Mouse (Mus musculus) urinary bladder, adult 18-20 months (tissue): ENCODE results near the gene Tecpr2.

Experiments used
- DNase-seq, 2 experiments: peaks; one replicate each; pipeline ENCODE4 v3.0.0; 2022; ENCODE audit warnings: low spot score in 2 of 2, mixed read lengths in 2 of 2

Gene Tecpr2

DNA sequence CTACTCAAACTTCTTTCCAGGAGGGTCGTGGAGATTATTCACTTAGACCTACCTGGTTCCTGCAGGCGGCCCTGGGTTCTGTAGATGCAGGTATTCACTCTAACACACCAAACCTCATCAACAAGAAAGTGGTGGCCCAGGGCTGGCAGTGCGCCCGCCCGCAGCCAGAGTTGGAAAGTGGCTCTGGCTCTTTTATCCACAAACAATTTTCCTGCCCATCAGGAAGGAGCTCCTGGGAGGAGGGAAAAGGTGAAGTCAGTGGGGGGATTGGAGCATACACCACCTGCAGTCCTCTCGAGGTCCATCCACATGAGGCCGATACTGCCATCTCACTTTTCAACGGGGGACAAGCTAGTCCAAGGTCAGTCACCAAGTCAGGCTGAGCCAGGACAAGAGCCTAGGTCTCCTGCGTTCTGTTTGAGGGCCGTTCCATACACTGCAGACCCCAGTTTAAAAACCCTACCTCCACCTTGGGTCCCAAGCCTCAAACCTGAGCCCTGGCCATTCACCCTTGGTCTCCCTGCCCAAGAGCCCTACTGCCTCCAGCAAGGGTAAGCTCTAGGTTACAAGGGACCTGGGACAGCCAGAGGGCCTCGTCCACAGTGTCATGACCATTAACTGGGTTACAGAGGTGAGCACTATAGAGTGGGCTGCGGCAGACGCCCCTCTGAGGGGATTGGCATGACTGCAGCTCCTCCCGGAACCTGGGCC lies 89.0 kb downstream of the Tecpr2 start:
- no peak for DNase-seq

DNA sequence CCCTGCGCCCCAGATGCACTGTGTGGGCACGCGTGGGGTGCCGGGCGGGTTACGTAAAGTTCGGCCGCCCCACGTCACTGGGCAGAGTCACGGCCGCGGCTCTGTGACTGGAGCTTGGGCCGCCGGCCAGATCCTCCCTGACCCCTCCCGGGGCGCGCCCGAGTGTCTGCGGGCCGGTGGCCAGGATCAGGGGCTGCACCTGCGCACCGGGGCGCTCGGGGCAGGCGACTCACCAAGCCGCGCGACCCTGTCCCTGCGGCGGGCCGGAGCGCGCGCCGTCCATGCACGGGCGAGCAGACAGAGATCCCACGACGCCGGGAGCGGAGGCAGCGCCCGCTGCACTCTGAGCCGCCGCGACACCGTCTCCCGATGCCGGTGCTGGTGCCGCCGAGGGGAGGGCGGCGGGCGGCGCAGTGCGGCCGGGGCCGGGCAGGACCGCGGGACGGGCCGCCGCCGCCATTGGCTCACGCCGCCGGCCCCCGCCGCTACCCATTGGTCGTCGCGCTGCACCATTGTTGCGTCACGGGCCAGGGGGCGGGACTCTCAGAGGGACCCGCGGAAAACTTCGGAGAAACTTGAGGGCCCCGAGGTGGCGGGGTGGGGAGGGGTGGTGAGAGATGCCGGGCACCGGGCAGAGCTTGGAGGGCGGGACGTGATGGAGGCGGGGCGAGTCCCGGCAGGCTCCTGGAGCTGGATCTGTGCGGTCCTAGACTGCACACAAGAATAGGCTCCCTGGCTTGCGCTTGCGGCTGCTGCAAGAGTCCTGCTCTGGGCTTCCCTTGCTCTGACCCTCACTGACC lies 89.7 kb downstream of the Tecpr2 start, which contains the start of gene Ankrd9:
Gene Ankrd9, minus strand, starts transcription at position 434 of the 800 bp plus-strand sequence.
- DNase-seq, result peak; percentile 94 to 97

DNA sequence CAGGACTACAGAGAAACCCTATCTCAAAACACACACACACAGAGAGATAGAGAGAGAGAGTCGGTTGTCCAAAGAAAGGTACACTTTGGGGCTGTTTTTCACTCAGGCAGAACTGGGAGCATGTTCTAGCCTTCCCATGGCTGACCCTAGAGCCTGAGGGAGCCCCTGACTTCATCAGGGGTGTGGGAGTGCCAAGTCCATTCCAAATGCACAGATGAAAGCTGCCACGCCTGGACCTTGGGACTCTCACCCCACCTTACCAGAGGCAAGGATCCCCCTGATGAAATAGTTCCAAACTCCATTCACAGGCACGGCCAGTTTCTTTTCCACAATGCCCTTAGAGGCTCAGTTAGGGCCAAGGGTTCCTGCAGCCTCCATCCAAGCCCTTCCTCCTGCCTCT lies 90.7 kb downstream of the Tecpr2 start:
- DNase-seq, result no peak

DNA sequence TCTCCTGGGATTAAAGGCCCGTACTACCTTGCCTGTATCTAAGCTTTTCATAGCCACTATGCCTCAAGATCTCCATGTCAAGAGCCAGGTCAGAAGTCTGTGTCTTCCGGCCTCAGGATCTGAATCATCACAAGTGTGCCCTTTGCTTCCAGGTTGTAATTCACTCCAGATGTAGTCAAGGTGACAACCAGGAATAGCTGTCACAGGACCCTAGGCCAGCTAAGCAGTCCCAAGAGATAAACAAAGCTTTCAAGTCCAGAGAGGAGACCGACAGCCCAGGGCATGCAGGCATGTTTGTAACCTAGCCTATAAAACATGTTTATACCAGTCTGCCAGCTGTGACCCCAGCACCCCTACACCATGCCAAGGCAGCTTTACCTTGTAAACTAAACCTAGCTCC lies 92.7 kb downstream of the Tecpr2 start:
- DNase-seq, result no peak

DNA sequence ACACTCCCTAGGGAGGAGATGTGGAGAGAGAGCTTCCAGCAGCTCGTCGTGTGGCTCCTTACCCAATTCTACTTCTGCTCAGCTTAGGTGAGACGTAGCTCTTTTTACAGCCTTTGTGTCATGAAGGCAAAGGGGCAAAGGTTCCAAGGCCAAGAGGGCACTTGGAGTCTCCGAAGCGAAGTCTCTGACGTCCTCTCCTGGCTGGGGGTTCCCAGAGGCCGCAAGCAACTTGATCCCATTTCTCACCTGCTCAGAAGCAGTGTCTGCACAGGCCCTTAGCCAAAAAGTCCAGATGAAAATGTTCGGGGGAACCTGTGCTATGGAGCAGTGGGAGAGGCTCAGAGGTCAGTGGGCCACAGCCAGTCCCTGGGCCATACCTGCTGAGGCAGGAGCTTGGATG lies 94.0 kb downstream of the Tecpr2 start:
- DNase-seq, result no peak

DNA sequence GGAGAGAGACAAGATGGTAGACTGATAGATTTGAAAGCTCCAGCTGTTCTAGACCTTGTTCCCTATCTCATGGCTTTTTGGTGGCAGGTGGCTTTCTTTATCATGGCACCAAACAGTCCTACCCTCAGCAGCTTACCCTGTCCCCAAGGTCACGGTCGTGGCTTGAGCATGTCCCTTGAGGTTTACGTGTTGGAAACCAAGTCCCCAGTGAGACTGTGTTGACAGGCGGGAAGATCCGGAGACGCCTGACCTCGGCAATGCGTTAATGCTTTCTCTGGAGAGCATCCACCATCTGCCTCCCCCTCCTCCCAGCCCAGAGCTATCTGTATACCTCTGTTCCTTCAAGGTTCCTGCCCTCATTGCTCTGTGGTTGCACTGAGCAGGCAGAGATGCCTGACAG lies 94.7 kb downstream of the Tecpr2 start:
- DNase-seq, result no peak

DNA sequence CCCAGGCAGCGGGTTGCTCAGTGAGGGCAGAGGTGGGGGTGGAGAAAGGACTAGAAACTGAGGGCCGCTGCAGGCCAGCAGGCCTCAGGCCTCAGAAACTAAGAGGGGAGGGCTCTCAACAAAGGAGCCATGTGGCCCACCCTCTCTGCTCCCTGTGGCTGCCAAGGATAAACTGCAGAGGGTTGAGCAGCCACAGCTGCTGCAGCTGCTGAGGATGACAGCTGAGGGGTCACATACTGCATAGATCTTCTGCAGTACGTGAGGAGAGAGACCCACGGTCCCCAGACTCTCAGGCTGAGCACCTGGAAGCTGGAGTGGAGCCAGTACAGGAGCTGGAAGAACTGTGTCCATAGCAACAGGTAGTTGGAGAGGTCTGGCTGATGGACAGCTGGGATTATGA lies 95.5 kb downstream of the Tecpr2 start:
- no peak for DNase-seq

DNA sequence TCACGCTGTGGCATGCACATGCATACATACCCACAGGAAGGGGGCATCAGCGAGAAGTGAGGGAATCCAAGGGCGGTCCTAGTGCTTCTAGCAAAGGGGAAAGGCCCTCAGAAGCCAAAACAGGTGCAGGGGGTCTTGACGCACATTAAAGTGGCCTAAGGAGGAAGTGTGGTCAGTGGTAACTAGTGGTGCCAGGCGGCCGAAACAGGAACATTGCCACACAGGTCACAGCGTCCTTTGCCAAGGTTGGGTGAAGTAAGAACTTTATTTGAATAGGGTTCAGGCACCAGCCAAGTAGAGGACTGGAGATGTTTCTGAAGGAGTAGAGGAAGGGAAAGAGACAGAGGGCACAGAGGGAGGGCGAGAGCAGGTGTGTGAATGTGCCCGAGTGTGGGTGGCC lies 96.1 kb downstream of the Tecpr2 start:
- no peak for DNase-seq

DNA sequence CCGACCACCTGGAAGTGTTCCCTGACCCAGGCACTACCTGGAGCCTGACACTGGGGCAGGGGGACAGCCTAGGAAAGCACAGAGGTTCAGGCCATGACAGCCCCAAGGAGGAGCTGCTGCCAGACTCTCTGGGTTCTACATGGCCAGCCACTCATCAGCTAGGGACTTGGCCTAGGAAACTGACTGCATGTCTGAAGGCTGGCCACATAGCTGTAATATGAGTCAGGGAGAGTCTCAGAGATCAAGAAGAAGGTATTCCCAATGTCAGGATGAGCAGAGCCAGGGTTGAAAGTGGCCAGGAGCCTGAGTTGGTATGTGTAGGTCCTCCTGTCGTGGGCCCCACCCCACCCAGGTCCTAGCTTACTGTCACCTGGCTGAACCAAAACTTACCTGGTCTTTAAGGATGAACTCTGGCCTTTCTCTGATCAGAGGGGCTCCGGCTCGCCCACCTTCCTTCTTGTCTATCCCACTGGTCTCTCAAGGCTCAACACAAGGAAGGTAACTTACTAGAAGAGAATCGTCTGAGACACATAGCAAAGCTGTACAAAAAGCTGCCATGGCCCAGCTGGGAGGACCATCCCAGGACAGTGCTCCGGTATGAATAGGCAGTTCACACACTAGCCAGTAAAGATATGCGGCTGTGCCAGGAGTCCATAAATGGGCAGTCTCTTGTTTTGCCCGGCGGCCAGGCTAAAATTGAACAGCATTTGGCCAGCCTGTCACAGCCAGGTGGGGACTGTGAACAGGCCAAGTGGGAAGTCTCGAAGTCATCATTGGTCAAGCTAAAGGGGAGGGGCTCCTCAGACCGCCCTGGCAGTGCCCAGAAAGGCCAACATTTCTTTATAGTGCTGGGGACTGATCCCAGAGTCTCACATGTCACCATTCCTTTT lies 97.7 kb downstream of the Tecpr2 start:
- no peak for DNase-seq

DNA sequence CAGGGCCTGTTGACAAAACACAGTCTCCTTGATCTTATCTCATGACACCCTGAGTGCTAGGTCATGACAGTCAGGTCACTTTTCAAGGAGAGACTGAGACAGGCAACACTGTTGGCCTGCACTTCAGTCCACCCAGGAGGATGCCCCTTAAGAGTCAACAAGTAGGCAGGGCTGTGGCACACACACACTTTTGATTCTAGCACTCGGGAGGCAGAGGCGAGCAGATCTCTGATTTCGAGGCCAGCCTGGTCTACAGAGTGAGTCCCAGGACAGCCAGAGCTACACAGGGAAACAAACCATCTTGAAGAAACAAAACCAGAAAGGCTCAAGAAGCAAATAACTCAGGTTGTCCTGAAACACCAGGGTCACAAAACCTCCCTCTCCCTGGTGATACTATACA lies 100.3 kb downstream of the Tecpr2 start:
- no peak for DNase-seq

DNA sequence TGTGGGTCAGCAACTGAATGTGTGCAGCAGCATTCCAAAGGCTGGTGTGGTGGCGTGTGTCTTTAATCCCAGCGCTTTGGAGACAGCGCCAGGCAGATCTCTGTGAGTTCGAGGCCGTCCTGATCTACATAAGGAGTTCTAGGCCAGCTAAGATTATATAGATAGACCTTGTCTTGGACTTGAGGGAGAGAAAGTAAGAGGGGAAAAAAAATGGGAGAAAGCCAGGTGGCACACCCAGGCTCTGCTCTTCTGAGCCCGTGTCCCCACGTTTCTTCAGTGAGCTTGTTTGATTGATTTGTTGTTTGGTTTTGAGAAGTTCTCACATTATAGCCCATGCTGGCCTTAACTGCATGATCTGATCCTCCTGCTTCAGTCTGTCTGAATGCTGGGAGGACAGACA lies 101.4 kb downstream of the Tecpr2 start:
- DNase-seq, result no peak

DNA sequence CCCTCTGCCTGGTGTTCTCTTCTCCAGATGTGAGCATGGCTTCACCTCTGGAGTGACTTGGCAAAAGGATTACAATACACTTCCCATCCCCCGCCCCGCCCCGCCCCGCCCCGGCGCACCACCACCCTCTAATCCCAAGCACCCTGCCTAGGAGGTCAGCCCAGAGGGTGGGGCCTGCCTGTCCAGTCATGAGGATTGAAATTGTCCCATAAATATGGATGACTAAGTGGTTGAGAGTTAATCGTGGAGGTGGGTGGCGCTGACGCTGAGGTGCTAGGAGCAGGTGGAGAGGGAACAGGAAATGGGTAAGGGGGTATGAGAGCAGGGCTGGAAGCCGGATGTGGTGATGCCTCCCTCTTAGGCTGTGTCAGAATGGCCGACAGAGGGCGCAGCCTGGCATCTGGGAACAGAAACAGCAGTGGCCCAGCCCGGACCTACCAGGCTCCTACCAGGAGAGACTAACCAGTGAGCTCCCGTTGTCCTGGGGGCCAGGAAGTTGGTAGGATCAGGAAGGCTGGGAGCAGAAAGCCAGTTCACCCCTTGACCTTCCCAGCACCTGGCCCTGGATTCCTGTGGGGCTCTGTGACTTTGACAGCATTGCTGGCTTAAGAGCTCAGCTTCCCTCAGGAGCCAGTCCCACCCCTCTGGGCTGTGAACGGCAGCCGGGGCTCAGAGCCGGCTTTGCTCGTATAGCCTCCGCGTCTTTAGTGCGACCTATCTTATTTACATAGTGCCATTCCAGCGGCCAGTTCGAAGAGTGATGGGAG lies 102.5 kb downstream of the Tecpr2 start:
- peak; percentile 63 to 68 for DNase-seq

DNA sequence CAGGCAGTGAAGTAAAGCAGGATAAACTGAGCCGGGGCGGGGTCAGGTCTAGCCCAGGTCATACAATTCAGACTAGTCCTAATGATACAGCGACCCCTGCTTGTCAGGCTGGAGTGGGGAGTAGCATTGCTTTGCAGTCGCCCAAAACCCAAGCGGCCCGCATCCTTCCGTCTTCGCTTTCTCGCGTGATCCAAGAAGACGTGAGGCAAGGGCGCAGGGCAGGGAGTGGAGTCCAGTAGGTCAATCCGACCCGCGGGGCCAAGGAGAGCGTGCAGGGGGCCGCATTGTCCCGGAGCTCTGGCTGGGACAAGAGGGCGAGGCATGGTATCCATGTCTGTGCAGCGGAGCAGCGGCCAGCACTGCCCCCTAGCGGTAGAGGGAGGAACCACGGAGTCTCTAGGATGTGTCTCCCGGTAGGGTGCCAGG lies 103.1 kb downstream of the Tecpr2 start:
- DNase-seq, result peak; percentile 83 to 95

DNA sequence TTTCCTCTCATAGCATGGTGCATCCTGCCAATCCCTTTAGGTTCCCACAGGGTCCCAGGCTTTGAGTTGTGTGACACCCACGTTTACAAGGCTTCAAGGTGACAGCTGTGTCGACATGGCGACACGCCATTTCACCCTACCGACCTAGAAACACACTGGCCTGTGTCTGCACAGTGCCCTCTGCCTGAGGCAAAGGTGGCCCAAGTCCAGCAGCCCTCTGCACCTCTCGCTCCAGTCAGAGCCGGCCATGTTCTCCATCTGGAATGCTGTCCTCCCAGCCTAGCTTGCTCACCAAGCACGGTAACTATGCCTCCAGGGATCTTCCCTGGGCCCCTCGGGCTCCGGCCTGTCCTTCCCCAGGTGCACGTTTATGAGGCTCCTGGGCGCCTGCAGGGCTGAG lies 103.7 kb downstream of the Tecpr2 start:
- peak in 1 of 2 experiments; percentile 18 for DNase-seq

DNA sequence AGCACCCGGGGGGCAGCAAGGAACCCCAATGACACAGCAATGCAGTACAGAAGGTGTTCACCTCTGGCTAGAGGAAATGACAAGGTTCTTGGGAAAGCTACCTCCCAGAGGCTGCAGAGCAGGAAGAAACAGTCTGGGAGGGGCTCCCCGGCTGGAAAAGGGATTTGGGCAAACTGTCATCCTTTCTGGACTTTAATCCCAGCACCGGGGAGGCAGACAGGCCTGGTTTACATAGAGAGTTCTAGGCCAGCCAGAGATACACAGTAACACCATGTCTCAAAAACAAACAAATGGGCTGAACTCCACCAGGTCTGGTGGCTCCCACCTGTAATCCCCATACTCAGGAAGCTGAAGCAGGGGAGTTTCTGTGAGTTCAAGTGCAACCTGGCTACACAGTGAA lies 104.2 kb downstream of the Tecpr2 start:
- no peak for DNase-seq

DNA sequence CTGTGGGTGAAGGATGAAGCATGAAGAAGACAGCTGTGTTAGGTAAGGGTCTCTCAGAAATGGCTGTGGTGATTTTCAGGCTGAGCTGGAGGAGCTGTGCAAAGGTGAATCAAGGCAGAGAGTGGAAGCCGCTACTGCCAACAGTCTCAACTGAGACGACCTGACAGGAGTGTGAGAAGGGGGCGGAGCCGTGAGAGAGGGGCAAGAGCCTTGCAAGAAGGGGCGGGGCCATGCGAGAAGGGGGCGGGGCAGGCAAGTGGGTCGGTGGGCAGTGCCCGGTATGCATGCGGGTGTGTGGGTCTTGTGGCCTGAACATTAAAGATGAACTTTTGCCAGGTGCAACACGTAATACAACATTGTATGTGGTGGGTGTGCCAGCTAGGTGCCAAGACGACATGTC lies 105.6 kb downstream of the Tecpr2 start:
- DNase-seq, result no peak

DNA sequence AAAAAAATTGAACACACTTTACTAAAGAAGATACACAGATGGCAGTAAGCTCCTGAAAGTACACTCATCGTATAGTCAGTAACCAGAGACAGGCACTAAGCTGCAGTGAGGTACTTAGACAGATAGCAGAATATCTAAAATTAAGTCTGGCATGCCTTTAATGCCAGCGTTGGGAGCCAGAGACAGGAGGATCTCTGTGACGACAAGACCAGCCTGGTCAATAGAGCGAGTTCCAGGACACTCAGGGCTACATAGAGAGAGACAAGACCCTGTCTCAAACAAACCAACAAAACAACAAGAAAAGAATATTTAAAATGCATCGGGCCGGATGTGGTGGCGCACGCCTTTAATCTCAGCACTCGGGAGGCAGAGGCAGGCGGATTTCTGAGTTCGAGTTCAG lies 109.0 kb downstream of the Tecpr2 start:
- no peak for DNase-seq

DNA sequence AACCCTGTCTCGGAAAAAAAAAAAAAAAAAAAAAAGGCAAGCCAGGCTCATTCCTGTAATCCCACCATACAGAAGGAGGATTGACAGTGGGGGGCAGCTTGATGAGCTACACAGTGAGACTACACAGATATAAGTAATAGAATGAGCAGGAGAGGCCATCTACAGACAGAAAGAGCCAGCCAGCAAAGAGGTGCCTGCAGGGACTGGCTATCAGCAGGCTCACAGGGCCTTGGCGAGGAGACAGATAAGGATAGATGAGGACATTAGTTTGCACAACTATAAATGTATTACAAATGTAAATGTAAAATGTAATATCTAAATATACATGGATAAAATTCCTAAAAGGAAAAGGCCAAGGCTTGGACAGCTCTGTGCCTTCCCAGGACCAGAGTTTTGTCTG lies 110.8 kb downstream of the Tecpr2 start:
- no peak for DNase-seq

DNA sequence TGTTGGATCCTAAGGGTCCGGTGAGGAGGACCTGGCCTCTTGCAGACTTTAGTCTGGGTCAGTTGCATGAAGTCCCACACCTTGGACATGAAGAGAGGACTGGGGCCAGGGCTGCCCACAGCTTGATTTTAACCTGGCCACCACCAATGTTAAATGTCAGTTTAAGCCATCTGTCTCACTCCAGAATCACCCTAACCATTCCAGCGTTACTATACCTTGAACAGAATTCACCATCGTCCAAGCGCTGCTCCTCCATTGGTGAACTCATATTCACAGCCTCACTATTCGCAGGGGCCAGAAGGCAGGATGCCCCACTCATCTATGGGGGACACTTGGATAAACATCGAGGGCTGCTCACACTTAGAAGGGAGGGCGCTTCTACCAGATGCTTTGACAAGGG lies 111.9 kb downstream of the Tecpr2 start:
- DNase-seq, result no peak

DNA sequence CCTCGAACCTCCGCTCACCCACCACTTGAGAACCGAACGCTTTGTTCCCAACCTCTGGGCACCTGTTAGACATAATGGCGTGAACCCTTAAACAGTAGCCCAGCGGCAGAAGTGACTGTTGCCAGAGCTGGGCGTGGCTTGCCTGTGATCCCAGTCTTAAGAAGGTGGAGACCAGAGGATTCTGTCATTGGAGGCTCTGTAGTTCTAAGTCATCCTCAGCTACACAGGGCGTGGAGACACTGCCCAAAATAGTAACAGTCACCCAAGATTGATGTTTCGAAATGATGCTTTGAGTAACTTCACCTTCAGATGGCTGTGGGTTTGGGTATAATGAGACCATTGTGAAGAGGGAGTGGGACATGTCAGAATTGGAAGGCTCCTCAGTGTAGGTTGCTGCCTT lies 115.1 kb downstream of the Tecpr2 start:
- no peak for DNase-seq

DNA sequence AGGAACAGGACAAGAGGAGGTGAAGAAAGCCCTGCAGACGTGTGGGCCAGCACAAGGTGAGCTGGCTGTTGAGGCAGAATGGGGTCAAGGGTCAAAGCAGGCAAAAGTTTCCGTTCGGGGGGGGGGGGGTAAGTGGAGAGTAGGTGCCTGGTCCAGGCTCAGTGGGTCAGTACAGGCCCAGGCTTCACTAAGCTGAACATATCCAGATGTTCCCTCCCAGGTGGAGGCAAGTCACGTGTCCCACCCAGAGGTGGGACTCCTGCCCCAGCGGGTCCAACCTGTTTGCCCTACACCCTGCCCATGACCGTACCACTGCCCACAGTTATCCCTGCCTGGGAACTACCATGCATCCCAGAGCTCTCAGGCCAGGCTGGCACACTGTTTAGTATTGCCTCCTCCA lies 116.7 kb downstream of the Tecpr2 start:
- no peak for DNase-seq

DNA sequence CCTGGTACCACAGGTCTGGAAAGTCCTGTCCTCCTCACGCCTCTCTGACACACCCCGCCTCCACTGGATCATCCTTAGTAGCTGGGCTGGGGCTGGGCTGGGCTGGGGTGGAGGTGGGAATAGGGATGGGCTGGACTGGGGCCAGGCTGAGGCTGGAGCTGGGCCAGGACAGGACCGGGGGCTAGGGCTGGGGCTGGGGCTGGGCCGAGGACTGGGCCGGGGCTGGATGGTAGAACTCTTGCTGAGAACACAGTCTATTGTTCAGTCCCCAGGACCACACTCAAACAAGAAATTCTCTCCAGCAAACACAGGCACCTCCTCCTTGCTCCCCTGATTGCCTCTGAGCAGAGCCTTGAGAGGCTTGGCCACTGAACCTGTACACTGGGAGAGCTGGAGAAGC lies 117.3 kb downstream of the Tecpr2 start:
- no peak for DNase-seq
